Mouse (Mus musculus): ENCODE measurements at regions not wholly inside any gene's neighbourhood (a gene's known extent, or its start where the extent isn't known, plus 50 kb on each side); places are given as distances from the start of the nearest gene placed in this dataset.
A peak's percentile ranks its signal among the peaks of the same experiment; 100 is the strongest.

GRCm38 (mm10) chr13:57282816-57283215 lies 387.0 kb upstream of the Trpc7 start:
- no peak for DNase-seq (ENCODE audit: extremely low spot score, low spot score)

- DNase-seq (ENCODE audit: extremely low spot score, low spot score) = no peak
Measured at GRCm38 (mm10) chr13:57281941-57282710, 386.3 kb upstream of the Trpc7 start.

- peak; percentile 57 for DNase-seq (ENCODE audit: extremely low spot score, low spot score)
Measured at GRCm38 (mm10) chr13:57281504-57281903, 385.7 kb upstream of the Trpc7 start.

- DNase-seq (ENCODE audit: extremely low spot score, low spot score) = peak; percentile 16
Measured at GRCm38 (mm10) chr13:57278580-57278979, 382.8 kb upstream of the Trpc7 start.

- DNase-seq (ENCODE audit: extremely low spot score, low spot score) = peak; percentile 15
Measured at GRCm38 (mm10) chr13:57277076-57277475, 381.3 kb upstream of the Trpc7 start.

GRCm38 (mm10) chr13:57275871-57276270 lies 380.1 kb upstream of the Trpc7 start:
- DNase-seq (ENCODE audit: extremely low spot score, low spot score) = no peak

- DNase-seq (ENCODE audit: extremely low spot score, low spot score) = no peak
Measured at GRCm38 (mm10) chr13:57273593-57273992, 377.8 kb upstream of the Trpc7 start.

GRCm38 (mm10) chr13:57269614-57270013 lies 373.8 kb upstream of the Trpc7 start:
- peak; percentile 71 for DNase-seq (ENCODE audit: extremely low spot score, low spot score)

- peak; percentile 88 for DNase-seq (ENCODE audit: extremely low spot score, low spot score)
Measured at GRCm38 (mm10) chr13:57259920-57260319, 364.1 kb upstream of the Trpc7 start.

- no peak for DNase-seq (ENCODE audit: extremely low spot score, low spot score)
Measured at GRCm38 (mm10) chr13:57259474-57259873, 363.7 kb upstream of the Trpc7 start.

GRCm38 (mm10) chr13:57255920-57256319 lies 360.1 kb upstream of the Trpc7 start:
- no peak for DNase-seq (ENCODE audit: extremely low spot score, low spot score)

GRCm38 (mm10) chr13:57249851-57250250 lies 354.1 kb upstream of the Trpc7 start:
- DNase-seq (ENCODE audit: extremely low spot score, low spot score) = no peak

GRCm38 (mm10) chr13:57249401-57249800 lies 353.6 kb upstream of the Trpc7 start:
- DNase-seq (ENCODE audit: extremely low spot score, low spot score) = no peak

GRCm38 (mm10) chr13:57246238-57246963 lies 350.6 kb upstream of the Trpc7 start:
- no peak for DNase-seq (ENCODE audit: extremely low spot score, low spot score)

- no peak for DNase-seq (ENCODE audit: extremely low spot score, low spot score)
Measured at GRCm38 (mm10) chr13:57236917-57237316, 341.1 kb upstream of the Trpc7 start.

- DNase-seq (ENCODE audit: extremely low spot score, low spot score) = no peak
Measured at GRCm38 (mm10) chr13:57236211-57236610, 340.4 kb upstream of the Trpc7 start.

GRCm38 (mm10) chr13:57232906-57233305 lies 337.1 kb upstream of the Trpc7 start:
- no peak for DNase-seq (ENCODE audit: extremely low spot score, low spot score)

- no peak for DNase-seq (ENCODE audit: extremely low spot score, low spot score)
Measured at GRCm38 (mm10) chr13:57231666-57232065, 335.9 kb upstream of the Trpc7 start.

- DNase-seq (ENCODE audit: extremely low spot score, low spot score) = no peak
Measured at GRCm38 (mm10) chr13:57230253-57230652, 334.5 kb upstream of the Trpc7 start.

GRCm38 (mm10) chr13:57221092-57221491 lies 325.3 kb upstream of the Trpc7 start:
- DNase-seq (ENCODE audit: extremely low spot score, low spot score) = no peak

GRCm38 (mm10) chr13:57216161-57216560 lies 320.4 kb upstream of the Trpc7 start:
- no peak for DNase-seq (ENCODE audit: extremely low spot score, low spot score)

GRCm38 (mm10) chr13:57212251-57212650 lies 316.5 kb upstream of the Trpc7 start:
- no peak for DNase-seq (ENCODE audit: extremely low spot score, low spot score)

GRCm38 (mm10) chr13:57191195-57191594 lies 295.4 kb upstream of the Trpc7 start:
- no peak for DNase-seq (ENCODE audit: extremely low spot score, low spot score)
